Mouse (Mus musculus): Measurements from ENCODE around the gene Rab21. TPM values are rescaled to one million over a fixed set of nuclear protein-coding genes. Genes with fewer than 3 reads are reported as not detected.

Gene Rab21
- polyA plus RNA-seq, 1 experiment, result 35.1 TPM

- DNase-seq (ENCODE audit: low read depth), result no peak
- TF ChIP-seq POLR2A (IDR thresholded peaks at IDR 0.05; ENCODE audit: borderline replicate concordance, extremely low read depth, insufficient read depth, insufficient read length, poor library complexity, severe bottlenecking) (no peak), CTCF (IDR thresholded peaks at IDR 0.05; ENCODE audit: borderline replicate concordance, extremely low read depth, insufficient read depth, insufficient read length) (no peak)
Observed at GRCm38 (mm10) chr10:115245488-115245887, 69.9 kb downstream of the Rab21 start.

- no peak for DNase-seq (ENCODE audit: low read depth)
- TF ChIP-seq CTCF (IDR thresholded peaks at IDR 0.05; ENCODE audit: borderline replicate concordance, extremely low read depth, insufficient read depth, insufficient read length) (no peak; the same call in 1 of the 2 replicates), POLR2A (IDR thresholded peaks at IDR 0.05; ENCODE audit: borderline replicate concordance, extremely low read depth, insufficient read depth, insufficient read length, poor library complexity, severe bottlenecking) (no peak)
Observed at GRCm38 (mm10) chr10:115241082-115241595, 74.3 kb downstream of the Rab21 start.

GRCm38 (mm10) chr10:115237931-115238330 lies 77.5 kb downstream of the Rab21 start:
- no peak for TF ChIP-seq CTCF (IDR thresholded peaks at IDR 0.05; ENCODE audit: borderline replicate concordance, extremely low read depth, insufficient read depth, insufficient read length)
- no peak for TF ChIP-seq POLR2A (IDR thresholded peaks at IDR 0.05; ENCODE audit: borderline replicate concordance, extremely low read depth, insufficient read depth, insufficient read length, poor library complexity, severe bottlenecking)
- DNase-seq (ENCODE audit: low read depth), result no peak

Other genes with a start within 250 kb of the Rab21 start
- 1.6 and 3.2 TPM in 2 replicates for gene Tph2, start 130.6 kb downstream of the Rab21 start, polyA plus RNA-seq (2012; rRNA removed)
- gene Tbc1d15, start 64.1 kb downstream of the Rab21 start, polyA plus RNA-seq (2012; rRNA removed), result 18.1 and 20.8 TPM in 2 replicates
- 30.4 and 32.6 TPM in 2 replicates for gene Tmem19, start 46.9 kb upstream of the Rab21 start, polyA plus RNA-seq (2012; rRNA removed)
- 17.7 and 18.8 TPM in 2 replicates for gene Thap2, start 68.8 kb upstream of the Rab21 start, polyA plus RNA-seq (2012; rRNA removed)
- gene Zfc3h1, start 69.4 kb upstream of the Rab21 start, polyA plus RNA-seq (2012; rRNA removed), result 105 and 155 TPM in 2 replicates

All from brain, embryonic 14.5 days (tissue).